Mouse (Mus musculus) mesoderm, embryonic 11.5 days (tissue): ENCODE data around the gene Efna3.

Experiments used
- DNase-seq: peaks from one replicate; pipeline ENCODE4 v3.0.0-alpha.2; 2012; ENCODE audit warnings: low read depth, low spot score

The Efna3 gene

GRCm38 (mm10) chr3:89315930-89316831, 6.6 kb downstream of the Efna3 start:
- no peak for DNase-seq

DNA sequence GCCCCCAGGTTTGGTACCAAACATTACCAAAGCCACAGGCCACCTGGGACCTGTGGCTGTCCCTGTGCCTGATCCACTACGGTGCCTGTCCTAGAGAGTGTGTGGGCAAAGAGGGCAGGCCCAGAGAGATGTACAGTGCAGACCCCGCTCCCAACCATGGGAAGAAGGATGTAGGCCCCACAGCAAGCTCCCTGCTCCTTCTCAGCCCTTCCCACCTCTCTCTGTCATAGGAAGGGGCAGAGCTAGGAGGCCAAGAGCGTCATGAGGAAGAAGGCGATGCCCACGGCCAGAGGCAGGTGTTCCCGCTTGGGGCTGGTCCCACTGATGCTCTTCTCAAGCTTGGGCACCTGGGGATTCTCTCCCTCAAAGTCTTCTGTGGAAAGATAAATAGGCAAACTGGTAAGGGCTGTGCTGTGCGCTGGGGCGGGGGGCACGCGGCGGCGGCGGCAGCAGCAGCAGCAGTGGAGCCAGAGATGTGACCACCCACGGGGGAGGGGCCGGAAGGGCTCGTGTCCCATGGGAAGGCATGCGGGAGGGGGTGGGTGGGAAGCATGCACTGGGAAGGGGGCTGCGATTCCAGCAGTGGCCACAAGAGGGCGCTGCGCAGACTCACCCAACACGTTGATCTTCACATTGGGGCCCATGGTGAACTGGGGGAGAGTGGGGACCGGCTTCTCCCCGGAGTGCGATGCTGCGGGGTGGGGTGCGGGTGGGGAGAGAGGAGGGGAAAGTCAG, 7.4 kb downstream of the Efna3 start:
- DNase-seq: peak; percentile 90

DNA sequence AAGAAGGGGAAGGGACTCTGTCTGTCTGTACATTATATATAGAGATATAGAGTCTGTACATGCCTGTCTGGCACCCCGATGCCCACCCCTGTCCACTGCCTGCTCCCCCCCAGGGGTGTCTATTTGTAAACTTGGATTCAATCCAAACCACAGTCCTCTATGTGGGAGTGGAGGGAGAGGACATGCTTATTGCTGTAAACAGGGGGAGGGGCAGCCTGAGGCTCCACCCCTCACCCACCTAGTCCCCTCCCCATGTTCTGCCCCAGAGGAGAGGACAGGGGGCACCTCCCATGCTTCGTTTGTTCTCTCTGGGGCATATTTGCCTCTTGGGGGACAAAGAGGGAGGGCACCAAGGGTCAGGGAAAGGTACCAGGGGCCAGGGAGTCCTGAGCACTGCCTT, 8.0 kb downstream of the Efna3 start:
- no peak for DNase-seq

- no peak for DNase-seq
These were observed 8.4 kb downstream of the Efna3 start for GRCm38 (mm10) chr3:89314340-89314739.

DNA sequence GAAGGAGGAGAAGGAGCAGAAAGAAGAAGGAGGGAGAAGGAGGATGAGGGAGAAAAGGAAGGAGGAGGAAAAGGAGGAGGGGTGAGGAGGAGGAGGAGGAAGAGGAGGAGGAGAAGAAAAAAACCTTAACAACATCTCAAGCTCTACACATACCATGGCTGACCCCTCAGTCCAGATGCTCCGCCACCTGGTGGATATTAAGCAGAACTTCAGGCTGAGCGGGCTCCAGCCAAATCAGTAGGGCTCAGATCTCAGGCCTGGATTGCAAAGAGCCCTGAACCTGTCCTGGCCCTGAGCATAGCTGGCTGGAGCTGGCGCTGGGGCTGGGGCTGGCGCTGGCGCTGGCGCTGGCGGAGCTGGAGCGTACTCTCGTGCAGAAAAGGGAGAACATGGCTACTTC, 14.7 kb downstream of the Efna3 start:
- peak; percentile 78 for DNase-seq

- no peak for DNase-seq
These were observed 17.0 kb downstream of the Efna3 start for GRCm38 (mm10) chr3:89305551-89306325.

DNA sequence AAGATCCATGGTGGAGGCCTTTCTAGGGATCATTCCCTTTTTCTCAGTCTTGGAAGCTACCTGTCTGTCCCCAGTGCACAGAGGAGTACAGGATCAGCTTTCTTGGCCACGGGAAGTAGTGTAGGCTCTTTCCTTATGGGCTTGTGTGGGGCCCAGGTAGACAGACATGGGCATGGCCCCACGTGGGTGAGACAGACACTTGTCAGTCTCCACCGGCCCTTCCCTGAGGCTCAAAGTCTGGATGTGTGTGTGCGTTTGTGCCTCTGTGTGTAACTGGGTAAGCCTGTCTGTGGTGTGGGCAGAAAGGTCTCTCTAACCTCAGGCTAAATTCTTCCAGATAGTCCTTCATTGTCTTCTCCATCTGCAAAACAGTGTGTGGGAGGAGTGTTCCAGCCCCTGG, 17.7 kb downstream of the Efna3 start:
- no peak for DNase-seq

- no peak for DNase-seq
These were observed 18.3 kb downstream of the Efna3 start for GRCm38 (mm10) chr3:89304440-89304839.

- no peak for DNase-seq
These were observed 22.3 kb downstream of the Efna3 start for GRCm38 (mm10) chr3:89300514-89300913.

DNA sequence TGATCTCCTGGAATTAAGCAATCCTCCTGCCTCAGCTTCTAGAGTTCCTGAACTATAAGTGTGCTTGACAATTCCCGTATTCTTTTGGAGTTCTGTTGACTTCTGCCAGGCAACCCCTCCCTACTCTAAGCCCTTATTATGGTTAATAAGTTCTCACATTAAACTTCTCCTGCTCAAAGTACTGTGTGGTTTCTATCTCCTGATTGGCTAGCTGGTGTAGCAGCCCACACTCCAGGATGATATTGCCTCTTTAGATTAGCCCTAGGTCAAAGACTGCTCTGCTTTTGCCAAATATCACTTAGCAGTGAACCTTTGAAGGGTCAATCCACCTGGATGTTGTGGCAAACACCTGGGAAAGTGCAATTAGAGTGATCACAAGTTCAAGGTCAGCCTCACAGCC, 22.7 kb downstream of the Efna3 start:
- DNase-seq: no peak

DNA sequence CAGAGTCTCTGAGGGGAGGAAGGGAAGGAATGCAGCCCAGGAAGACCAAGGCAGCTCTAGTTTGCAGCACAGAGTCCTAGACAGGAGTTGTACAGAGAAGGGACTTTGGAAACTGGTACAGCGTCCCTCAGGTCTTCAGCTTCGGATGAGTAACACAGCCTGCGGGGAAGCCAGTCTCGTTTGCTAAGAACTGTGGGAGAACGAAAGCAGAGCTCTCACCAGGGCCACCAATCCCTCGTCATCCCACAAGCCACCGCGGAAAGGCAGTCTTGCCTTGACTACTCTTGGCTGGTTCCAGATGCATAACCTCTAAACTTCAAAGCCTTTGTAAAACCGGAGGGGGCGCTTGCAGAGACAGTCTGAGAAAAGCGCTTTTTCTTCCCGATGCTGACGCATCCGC, 23.3 kb downstream of the Efna3 start:
- no peak for DNase-seq

DNA sequence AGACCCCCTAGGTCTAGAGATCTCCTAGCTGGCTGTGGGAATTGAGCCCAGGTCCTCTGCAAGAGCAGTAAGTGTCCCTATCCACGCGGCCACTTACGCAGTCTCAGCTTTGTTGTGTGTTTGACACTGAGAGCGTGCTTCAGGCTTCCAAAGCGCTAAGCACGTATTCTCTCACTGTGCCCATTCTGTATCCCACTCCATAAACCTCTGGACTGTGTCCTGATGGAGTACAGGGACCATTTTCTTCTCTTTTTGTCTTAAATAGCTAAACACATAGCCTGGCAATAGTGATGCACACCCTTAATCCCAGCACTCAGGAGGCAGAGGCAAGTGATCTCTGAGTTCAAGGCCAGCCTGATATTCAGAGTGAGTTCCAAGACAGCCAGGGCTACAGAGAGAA, 23.9 kb downstream of the Efna3 start:
- no peak for DNase-seq

- no peak for DNase-seq
These were observed 25.9 kb downstream of the Efna3 start for GRCm38 (mm10) chr3:89296761-89297396.

- DNase-seq: no peak
These were observed 27.0 kb downstream of the Efna3 start for GRCm38 (mm10) chr3:89295685-89296230.

- DNase-seq: no peak
These were observed 28.6 kb downstream of the Efna3 start for GRCm38 (mm10) chr3:89294195-89294594.

DNA sequence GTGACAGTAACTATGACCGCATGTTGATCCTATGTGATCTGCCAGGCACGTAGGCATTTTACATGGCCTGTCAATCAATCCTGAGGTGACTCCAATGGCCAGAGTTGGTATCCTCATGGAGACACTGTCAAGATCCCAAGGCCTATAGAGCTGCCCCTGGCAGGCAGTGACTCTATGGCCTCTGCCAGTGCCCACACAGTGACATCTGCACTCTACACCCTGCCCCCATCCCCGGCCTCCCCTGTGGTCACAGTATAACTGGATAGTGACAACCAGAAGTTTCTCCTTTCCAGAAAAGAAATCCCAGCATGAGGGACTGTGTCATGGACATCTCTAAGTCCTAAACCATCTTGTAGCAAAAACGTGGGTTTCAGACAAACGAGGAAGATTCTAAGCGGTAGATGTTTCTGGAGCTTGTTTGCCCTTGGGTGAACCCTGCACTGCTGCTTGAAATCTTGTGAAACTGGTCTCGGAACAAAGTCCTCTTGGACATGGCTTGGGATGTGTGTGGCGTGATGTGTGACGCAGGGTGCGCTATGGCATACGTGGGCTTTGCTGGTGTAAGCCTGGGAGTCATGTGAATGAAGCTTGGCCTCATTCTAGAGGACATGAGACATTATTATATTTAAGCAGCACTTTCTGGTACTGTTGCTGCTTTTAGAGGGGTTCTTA, 29.4 kb downstream of the Efna3 start:
- DNase-seq: no peak

DNA sequence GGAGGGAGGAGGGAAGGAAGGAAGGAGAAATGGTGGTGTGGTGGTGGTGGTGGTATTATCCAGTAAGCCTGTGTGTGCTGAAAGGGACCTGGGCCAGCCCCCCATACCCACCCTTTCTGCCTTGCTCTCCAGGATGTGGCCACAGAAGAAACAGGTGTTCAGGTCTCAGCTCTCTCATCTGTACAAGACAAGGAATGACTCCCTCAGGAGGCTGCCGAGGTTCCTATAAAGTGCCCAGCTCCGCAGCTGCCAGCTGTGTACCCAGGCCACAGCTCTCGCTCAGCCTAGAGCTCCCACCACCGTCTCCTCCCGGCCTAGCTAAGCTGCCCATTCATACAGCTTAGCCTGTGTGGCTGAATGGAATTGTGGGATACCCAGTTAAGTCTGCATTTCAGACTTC, 30.5 kb downstream of the Efna3 start:
- DNase-seq: no peak

DNA sequence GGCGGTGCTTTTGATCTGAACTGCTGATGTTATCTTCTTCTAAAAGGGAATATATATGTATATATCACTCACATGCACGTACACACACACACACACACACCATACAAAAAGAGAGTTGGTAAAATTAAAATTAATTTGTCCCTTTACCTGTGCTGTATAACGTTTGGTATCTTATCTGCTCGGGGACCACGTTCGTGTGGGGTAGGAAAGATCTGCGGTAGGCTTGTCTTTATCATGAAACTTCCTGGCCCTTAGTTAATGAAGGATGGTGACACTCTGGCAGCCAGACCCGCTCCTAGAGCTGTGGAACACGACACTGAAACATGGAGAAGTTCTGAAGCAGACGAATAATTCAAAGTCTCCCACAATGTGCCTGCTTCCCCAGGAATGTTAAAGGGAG, 30.9 kb downstream of the Efna3 start:
- no peak for DNase-seq

GRCm38 (mm10) chr3:89288503-89288928, 34.2 kb downstream of the Efna3 start:
- no peak for DNase-seq

GRCm38 (mm10) chr3:89287286-89287685, 35.5 kb downstream of the Efna3 start:
- no peak for DNase-seq

DNA sequence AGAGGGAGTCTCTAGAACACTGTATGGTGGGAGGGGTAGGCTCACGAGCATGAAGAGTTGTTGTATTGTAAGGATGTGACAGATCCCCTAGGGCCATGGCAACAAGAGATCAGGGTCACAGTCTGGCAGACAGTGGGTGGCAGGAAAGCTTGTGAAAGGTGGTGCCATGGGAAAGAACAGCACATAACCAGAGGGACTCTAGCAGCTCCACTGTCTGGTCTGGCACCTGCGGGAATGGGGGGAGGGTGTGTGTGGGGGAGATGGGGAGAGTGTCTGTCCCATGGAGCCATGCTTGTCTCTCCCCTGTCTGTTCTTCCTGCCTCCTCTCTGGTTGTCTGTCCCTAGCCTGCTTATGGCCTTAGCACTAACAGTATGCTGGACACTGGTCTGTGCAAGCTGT, 37.2 kb downstream of the Efna3 start:
- DNase-seq: no peak
